Mouse (Mus musculus): ENCODE data around the gene Aplp1.

DNA sequence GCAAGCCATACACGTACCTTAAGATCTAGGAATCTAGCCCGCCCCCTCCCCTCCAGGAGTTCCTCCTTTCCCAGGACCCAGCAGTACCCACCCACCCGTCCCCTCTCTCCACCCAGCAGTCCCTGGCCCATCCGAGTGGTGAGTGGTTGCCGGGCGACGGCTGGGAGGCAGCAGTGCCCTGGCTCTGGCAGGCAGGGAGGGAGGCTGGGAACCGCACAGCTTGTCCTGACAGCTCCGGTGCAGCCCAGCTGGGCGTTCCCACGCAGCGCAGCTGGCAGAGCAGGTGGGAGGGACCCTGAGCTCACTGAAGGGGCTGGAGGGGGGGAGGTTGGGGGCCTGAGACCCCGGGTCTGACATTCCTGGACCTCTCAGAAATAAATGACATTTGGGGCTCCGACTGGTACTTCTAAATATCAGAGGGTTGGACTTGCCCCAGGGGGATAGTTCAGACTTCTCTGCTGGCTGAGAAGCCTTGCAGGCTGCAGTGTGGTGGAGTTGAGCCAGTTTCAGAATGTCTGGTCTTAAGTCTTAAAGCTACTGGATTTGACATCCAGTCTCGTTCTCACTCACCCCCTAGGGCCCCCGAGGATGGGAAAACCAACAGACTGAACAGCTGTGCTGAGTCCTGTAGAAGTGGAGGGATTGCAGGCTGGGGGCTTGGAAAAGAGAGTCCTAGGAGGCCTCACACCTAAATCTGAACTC lies 12.4 kb upstream of the Aplp1 start, which contains the start of the genes Kirrel2 and Nphs1:
- TF ChIP-seq CTCF (IDR thresholded peaks at IDR 0.05) (no peak), EP300 (IDR thresholded peaks at IDR 0.05; ENCODE audit: insufficient read depth, low read depth, low read length) (no peak), POLR2A (IDR thresholded peaks at IDR 0.05; ENCODE audit: insufficient read depth, low read depth, low read length) (no peak)

Data from heart, adult 2 months (tissue).